Mouse (Mus musculus) forebrain, embryonic 13.5 days (tissue): ENCODE measurements around the gene B4galnt2. TPM values are rescaled to one million over a fixed set of nuclear protein-coding genes. Genes with fewer than 3 reads are reported as not detected.

Experiments used
- ATAC-seq: fragments of 200-750 bp; cut with Nextera tagmentation; 2 replicates; pipeline ENCODE4 v1.8.0; 2017
- H3K27ac ChIP-seq: fragments of 300-500 bp; sonication (generic); 2 replicates; pipeline ENCODE4 v1.5.1; 2015; ENCODE audit warnings: inconsistent platforms, mild to moderate bottlenecking, moderate library complexity
- H3K27me3 ChIP-seq: fragments of 300-500 bp; sonication (generic); 2 replicates; pipeline ENCODE4 v1.6.1; 2015; ENCODE audit warnings: mild to moderate bottlenecking, inconsistent platforms
- H3K36me3 ChIP-seq: fragments of 300-500 bp; sonication (generic); 2 replicates; pipeline ENCODE4 v1.6.1; 2015; ENCODE audit warnings: mild to moderate bottlenecking, inconsistent platforms; ENCODE audit not compliant: poor library complexity, severe bottlenecking
- H3K4me1 ChIP-seq: fragments of 300-500 bp; sonication (generic); 2 replicates; pipeline ENCODE4 v1.6.1; 2015; ENCODE audit warnings: inconsistent platforms
- H3K4me2 ChIP-seq: fragments of 300-500 bp; sonication (generic); 2 replicates; pipeline ENCODE4 v1.6.1; 2015; ENCODE audit warnings: inconsistent platforms, mild to moderate bottlenecking, moderate library complexity
- H3K4me3 ChIP-seq: fragments of 300-500 bp; sonication (generic); 2 replicates; pipeline ENCODE4 v1.5.1; 2015; ENCODE audit warnings: mild to moderate bottlenecking, inconsistent platforms
- H3K9ac ChIP-seq: fragments of 300-500 bp; sonication (generic); 2 replicates; pipeline ENCODE4 v1.6.1; 2015; ENCODE audit warnings: mild to moderate bottlenecking, inconsistent platforms
- H3K9me3 ChIP-seq: fragments of 300-500 bp; sonication (generic); replicated peaks from 2 replicates; pipeline ENCODE4 v1.6.1; 2016; ENCODE audit warnings: inconsistent platforms
- WGBS: fragments of 180-500 bp; shearing (Covaris S2); methylation state at CpG from one replicate; pipeline ENCODE4 v1.1.7; 2015; 5-methylcytosine and 5-hydroxymethylcytosine counted together
- polyA plus RNA-seq: library from polyadenylated mRNA; unstranded; fragments of >200 nt; fragmentation: Nextera tagmentation; extraction: Ambion mirVana; gene quantifications from 2 replicates; pipeline ENCODE4 v1.2.1, GENCODE M21; 2015

Gene B4galnt2
- polyA plus RNA-seq, 1 experiment from 2014 or later = not detected

DNA sequence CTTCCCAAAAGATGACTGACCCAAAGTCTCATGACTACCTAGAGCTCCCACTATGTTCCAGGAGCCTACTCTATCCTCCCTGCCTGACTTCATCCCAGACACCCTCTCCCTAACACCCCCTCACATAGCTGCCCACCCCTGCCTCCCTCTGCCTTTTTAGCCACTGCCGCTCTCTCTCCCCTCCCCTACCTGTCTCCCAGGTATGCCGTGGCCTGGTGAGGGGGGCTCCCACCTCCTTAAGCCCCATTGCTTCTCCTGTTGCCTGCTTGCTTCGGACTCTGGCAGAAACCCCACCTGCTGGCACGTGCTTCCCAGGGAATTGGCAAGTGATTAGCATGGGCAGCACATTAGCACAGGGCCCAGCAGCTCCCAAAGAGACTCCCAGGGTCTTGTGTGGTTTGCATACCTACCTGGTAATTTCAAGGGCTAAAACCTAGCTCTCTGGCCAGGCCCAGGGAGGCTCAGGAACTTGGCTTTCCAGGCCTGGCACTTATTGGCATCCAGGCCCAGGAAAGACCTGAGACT, 85.1 kb downstream of the B4galnt2 start:
- Histone ChIP-seq H3K9me3 (no peaks in the 10 kb centered on the region), H3K36me3 (no peaks in the 10 kb centered on the region), H3K4me2 (no peak overlapping the region), H3K4me1 (peaks cover 33% of the 10 kb centered on the region), H3K27ac (no peak overlapping the region), H3K4me3 (no peak overlapping the region), H3K9ac (no peak overlapping the region), H3K27me3 (peaks cover 96% of the 10 kb centered on the region)
- ATAC-seq = no peak
- WGBS = 37% methylated on average over 4 of the region's 4 CpGs

DNA sequence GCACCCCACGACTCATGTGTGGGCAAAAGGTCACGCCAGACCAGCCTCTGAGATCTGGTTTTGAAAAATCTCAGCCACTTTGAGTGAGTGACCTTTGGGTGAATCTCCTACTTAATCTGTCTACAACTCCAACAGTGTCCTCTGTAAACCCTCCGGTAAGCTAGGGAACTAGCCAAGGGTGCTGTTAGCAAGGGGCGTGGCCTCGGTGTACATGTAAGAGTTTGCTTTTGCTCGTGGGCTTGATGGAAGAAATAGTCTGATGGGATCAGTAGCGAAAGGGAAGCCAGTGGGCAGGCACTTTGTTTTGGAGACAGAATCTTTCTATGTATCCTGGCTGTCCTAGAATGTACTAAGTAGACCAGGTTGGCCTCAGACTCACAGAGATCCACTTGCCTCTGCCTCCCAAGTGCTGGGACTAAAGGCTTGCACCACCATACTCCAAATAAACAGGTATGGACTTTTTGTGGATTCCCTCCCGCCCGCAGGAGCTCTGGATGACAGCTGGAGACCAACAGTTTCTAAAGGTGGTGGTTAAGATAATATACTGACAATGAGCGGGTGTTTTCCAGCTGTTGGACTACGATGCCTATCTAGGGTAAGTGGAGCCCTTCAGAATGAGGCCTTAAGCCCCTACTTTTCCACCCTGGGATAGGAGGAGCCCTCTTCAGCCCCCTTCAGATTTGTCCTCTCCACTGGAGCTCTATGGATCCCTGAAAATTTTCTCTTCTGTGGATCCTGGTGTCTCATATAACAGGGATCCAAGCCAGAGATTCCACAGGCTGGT, 86.3 kb downstream of the B4galnt2 start:
- no peak for ATAC-seq
- Histone ChIP-seq H3K27ac (no peak overlapping the region), H3K36me3 (no peaks in the 10 kb centered on the region), H3K4me1 (peaks cover 26% of the 10 kb centered on the region), H3K27me3 (peaks cover 88% of the 10 kb centered on the region), H3K4me2 (no peak overlapping the region), H3K9me3 (no peaks in the 10 kb centered on the region), H3K9ac (no peak overlapping the region), H3K4me3 (no peak overlapping the region)
- WGBS = 82% methylated on average over 11 of the region's 11 CpGs

DNA sequence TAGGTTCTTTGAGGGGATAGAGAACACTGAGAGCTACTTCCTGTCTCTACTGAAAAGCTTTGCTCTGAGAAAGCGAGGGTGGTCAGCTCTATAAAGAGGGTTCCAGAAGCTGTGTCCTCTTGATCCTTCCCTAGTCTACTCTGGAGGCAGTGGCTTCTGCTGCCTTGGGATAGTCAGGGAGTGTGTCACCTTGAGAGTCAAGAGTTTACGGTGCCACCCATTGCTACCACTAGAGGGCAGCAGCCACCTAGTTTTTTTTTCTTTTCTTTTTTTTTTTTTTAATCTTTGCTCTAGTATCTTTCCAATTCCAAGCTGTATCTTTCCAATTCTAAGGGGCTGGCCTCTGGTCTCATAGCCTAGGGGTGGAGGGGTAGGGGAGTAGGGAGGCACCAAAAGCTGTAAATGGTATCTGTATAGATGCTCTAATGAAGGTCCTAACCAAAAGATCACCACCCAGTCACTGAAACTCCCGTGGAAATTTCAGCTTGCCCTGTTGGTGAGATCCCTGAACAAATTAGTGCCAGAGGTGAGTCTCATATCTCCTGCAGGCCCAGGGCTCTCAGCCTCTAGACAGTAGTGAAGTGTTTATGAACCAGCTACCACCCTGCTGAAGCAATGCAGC, 87.1 kb downstream of the B4galnt2 start:
- ATAC-seq = no peak
- H3K9ac ChIP-seq = no peak overlapping the region
- WGBS = 19% methylated on average over 3 of the region's 3 CpGs

DNA sequence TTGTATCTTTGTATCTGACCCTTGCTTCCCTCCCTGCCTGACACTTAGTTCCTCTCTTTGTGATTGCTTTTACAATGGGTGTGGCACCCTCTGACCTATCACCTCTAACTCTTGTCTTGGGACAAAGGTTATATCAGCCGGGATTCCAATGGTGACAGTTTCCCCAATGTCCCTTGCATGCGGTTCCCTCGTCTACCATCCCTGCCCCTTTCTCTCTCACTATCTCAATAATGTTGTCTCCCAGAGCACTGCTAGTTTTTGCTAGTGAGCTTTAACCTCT, 87.6 kb downstream of the B4galnt2 start:
- H3K36me3 ChIP-seq = no peaks in the 10 kb centered on the region
- H3K9me3 ChIP-seq = no peaks in the 10 kb centered on the region
- H3K27ac ChIP-seq = no peak overlapping the region
- no peak overlapping the region for H3K9ac ChIP-seq
- H3K4me1 ChIP-seq = peaks cover 25% of the 10 kb centered on the region
- peaks cover 85% of the 10 kb centered on the region for H3K27me3 ChIP-seq
- no peak for ATAC-seq
- no peak overlapping the region for H3K4me3 ChIP-seq
- no peak overlapping the region for H3K4me2 ChIP-seq
- 30% methylated on average over 3 of the region's 3 CpGs for WGBS

More for the DNA sequence above, 87.1 kb downstream of the B4galnt2 start:
- no peak overlapping the region for H3K4me3 ChIP-seq
- no peak overlapping the region for H3K27ac ChIP-seq
- no peaks in the 10 kb centered on the region for H3K9me3 ChIP-seq
- H3K36me3 ChIP-seq = no peaks in the 10 kb centered on the region
- peaks cover 88% of the 10 kb centered on the region for H3K27me3 ChIP-seq
- peaks cover 25% of the 10 kb centered on the region for H3K4me1 ChIP-seq
- H3K4me2 ChIP-seq = no peak overlapping the region

DNA sequence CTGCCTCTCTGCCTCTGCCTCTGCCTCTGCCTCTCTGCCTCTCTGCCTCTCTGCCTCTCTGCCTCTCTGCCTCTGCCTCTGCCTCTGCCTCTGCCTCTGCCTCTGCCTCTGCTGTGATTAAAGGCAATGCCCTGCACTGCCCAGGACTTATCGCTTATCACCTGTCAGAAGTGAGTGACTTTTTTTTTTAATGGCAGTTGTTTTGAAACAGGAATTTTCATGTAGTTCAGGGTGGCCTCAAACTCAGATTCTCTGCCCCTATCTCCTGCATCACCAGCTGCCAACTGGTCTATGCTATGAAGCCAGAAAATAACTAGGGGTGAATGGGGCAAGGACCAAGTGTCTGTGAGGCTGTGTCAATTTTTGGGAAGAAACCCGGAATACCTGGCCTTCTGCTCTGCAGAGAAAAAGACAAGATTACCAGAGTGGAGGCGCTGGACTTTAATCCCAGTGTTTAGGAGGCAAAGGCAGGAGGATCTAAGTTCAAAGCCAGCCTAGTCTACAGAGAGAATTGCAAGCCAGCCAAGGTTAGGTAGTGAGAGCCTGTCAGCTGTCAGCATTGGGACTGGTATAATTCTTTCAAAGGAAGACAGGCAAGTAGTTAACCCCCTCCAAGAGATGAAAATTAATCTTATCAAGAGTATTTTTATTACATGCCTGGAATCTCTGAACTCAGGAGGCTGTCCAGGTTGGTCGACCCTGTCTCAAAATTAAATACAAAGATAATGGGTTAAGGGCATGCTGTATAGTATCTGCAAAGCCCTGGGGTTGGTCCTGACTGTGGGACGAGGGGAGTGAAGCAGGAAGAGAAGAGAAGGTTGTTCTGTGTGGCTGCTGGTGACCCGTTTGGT, 88.1 kb downstream of the B4galnt2 start:
- ATAC-seq = no peak
- 60% methylated on average over 6 of the region's 6 CpGs for WGBS
- H3K9me3 ChIP-seq = no peaks in the 10 kb centered on the region
- H3K27ac ChIP-seq = no peak overlapping the region
- peaks cover 25% of the 10 kb centered on the region for H3K4me1 ChIP-seq
- H3K4me2 ChIP-seq = no peak overlapping the region
- H3K4me3 ChIP-seq = no peak overlapping the region
- H3K36me3 ChIP-seq = no peaks in the 10 kb centered on the region
- no peak overlapping the region for H3K9ac ChIP-seq
- H3K27me3 ChIP-seq = peaks cover 79% of the 10 kb centered on the region

DNA sequence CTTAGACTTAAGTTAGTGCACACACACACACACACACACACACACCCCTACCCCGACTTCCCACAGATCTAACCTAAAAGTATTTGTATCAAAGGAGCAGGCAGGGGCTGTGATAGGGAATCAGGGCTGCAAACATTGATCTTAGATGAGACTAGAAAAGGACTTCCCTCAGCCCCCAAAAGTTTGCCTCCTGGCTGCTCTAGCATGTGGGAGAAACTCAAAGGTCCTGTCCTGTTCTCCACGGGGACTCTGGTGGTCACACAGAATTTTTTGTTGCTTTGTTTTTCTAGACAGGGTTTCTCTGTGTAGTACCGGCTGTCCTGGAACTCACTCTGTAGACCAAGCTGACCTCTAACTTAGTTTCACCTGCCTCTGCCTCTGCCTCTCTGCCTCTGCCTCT, 89.1 kb downstream of the B4galnt2 start:
- 46% methylated on average over 3 of the region's 3 CpGs for WGBS
- H3K4me2 ChIP-seq = no peak overlapping the region

DNA sequence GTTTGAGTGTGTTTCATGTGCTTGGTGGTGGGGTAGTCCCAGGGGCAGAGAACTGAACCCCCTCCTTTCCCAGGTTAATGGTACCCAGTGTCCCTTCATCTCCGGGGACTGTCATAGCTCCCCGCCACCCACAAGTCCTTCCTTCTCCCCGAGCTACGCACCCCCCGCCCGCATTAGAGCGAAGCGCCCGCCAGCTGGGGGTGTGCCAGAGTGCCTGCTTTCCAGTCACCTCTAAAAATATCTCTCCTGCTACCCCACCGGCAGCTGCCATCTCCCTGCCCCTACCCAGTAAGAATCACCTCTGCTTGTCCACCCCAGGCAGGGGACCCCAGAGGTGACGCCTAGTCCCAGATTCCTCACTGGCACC, 89.8 kb downstream of the B4galnt2 start:
- Histone ChIP-seq H3K27ac (no peak overlapping the region), H3K4me2 (peak overlapping the region; percentile 99), H3K27me3 (peaks cover 62% of the 10 kb centered on the region), H3K4me3 (peak overlapping the region; percentile 65), H3K9me3 (no peaks in the 10 kb centered on the region), H3K9ac (peak overlapping the region; percentile 73), H3K4me1 (peaks cover 11% of the 10 kb centered on the region), H3K36me3 (no peaks in the 10 kb centered on the region)
- no peak; the same call in 1 of the 2 replicates for ATAC-seq
- WGBS = 1% methylated on average over 10 of the region's 11 CpGs

More for the DNA sequence above, 89.1 kb downstream of the B4galnt2 start:
- Histone ChIP-seq H3K36me3 (no peaks in the 10 kb centered on the region), H3K9me3 (no peaks in the 10 kb centered on the region), H3K27ac (no peak overlapping the region), H3K4me3 (no peak overlapping the region), H3K9ac (no peak overlapping the region), H3K27me3 (peaks cover 70% of the 10 kb centered on the region), H3K4me1 (peaks cover 16% of the 10 kb centered on the region)
- ATAC-seq = no peak

DNA sequence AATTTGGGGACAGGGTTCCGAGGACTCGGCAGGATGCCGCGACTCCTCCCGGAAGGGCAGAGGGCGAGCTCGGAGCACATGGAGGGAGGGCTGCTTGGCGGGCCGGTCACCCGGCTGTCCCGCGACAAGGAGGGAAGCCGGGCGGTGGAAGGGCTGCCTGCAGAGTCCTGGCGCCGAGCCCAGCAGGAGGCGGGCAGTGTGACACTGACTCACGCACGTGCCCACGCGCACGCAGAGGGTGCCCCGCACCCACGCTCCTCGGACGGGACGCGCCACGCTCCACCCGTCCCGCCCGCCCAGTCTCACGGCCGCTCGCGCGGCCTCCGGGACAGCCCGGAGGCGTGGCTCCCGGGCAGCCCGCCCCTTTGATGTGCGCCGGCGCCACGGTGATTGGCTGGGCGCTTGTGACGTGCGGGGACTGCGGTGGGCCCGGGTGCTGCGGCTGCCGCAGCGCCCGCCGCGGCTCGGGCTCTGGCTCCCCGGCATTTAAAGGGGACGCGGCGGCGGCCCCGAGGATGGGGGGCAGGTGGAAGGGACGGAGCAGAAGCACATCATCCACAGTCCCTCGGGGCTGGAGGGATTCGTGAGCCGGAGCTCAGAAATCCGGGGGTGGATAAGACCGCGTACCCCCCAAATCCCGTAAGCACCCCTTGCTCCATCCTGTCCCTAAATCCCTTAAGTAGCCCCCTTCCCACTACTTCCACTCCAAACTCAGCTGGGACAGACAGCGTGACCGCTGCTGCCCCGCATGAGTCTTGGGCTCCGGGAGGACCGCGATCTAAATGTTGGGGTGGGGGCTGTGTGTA, 90.4 kb downstream of the B4galnt2 start, which contains the start of gene Phospho1:
TSS of gene Phospho1 (plus strand) at position 429 of the 806 bp plus-strand sequence.
- H3K4me2 ChIP-seq = peak within 1 kb of the TSS; percentile 99
- H3K4me1 ChIP-seq = peaks cover 11% of the 10 kb centered on the region
- no peak within 1 kb of the TSS for H3K27ac ChIP-seq
- under 1% methylated on average over 70 of the region's 78 CpGs for WGBS
- H3K4me3 ChIP-seq = peak within 1 kb of the TSS; percentile 65
- H3K9ac ChIP-seq = peak within 1 kb of the TSS; percentile 73
- H3K27me3 ChIP-seq = peaks cover 56% of the 10 kb centered on the region
- H3K9me3 ChIP-seq = no peaks in the 10 kb centered on the region
- no peaks in the 10 kb centered on the region for H3K36me3 ChIP-seq
- ATAC-seq = peak; percentile 99

DNA sequence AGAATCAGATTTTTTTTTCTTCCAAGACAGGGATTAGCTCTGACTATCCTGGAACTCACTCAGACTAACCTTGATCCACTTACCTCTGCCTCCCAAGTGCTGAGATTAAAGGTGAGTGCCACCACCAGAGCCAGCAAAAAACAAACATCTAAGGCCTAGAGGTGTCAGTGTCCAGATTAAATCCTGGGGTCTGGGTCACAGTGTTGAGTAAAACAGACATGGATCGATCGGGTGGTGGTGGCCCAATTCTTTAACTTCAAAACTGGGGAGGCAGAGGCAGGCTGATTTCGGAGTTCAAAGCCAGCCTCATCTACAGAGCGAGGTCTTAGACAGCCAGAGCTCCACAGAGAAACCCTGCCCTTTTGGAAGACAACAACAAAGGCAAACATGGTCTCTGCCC, 92.3 kb downstream of the B4galnt2 start:
- Histone ChIP-seq H3K4me2 (no peak overlapping the region), H3K27ac (no peak overlapping the region), H3K9me3 (no peaks in the 10 kb centered on the region), H3K4me1 (peaks cover 11% of the 10 kb centered on the region), H3K27me3 (peaks cover 39% of the 10 kb centered on the region), H3K9ac (no peak overlapping the region), H3K4me3 (no peak overlapping the region), H3K36me3 (no peaks in the 10 kb centered on the region)
- 95% methylated on average over 4 of the region's 4 CpGs for WGBS
- ATAC-seq = no peak

DNA sequence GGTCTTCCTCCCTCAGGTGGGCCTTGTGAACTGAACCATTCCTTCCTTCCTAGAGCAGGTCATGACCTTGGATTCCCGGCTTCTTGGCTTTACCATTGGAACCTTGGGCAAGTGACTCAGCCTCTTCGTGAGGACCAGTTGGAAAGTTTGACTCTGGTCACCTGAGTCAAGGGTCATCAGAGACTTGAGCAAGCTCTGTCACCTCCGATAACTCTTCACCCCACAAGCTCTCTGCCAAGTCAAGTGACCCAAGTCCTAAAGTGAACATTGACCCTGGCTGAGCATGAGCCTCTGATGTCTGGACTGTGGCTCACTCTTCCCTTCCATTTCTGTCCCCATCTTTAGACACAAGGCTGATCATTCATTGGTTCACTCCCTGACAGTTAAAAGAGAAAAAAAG, 93.2 kb downstream of the B4galnt2 start:
- Histone ChIP-seq H3K36me3 (no peaks in the 10 kb centered on the region), H3K9me3 (no peaks in the 10 kb centered on the region), H3K9ac (no peak overlapping the region), H3K27ac (no peak overlapping the region), H3K4me3 (no peak overlapping the region), H3K4me1 (peaks cover 11% of the 10 kb centered on the region), H3K4me2 (no peak overlapping the region), H3K27me3 (peaks cover 30% of the 10 kb centered on the region)
- ATAC-seq = no peak
- 85% methylated on average over 3 of the region's 3 CpGs for WGBS

DNA sequence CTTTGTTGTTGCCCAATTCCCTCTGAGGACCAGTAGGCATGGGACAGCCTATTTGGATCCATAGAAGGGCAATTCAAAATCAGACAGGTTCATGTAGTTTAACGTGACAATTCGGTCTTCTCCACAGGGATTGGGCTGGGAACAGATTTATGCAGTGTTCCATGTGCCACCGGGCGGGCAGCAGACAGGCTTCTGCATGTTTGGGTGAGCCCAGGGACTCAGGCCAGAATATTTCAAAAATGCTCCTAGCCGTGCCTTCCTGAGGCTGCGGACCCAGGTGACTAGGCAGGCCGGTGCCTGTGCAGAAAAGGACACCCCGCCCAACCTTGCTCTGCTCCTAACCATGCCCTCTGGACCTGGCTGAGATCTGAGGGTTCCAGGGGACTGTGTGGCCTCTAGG, 95.6 kb downstream of the B4galnt2 start:
- H3K27me3 ChIP-seq = peaks cover 13% of the 10 kb centered on the region
- no peak overlapping the region for H3K4me3 ChIP-seq
- H3K27ac ChIP-seq = no peak overlapping the region
- no peaks in the 10 kb centered on the region for H3K36me3 ChIP-seq
- H3K4me2 ChIP-seq = no peak overlapping the region
- no peak for ATAC-seq
- peaks cover 3% of the 10 kb centered on the region; the same call in 1 of the 2 replicates for H3K4me1 ChIP-seq
- no peaks in the 10 kb centered on the region for H3K9me3 ChIP-seq
- WGBS = 88% methylated on average over 8 of the region's 8 CpGs
- no peak overlapping the region for H3K9ac ChIP-seq
